ENCODE assay signal across 16 mouse cellular contexts in the genomic region with DNA sequence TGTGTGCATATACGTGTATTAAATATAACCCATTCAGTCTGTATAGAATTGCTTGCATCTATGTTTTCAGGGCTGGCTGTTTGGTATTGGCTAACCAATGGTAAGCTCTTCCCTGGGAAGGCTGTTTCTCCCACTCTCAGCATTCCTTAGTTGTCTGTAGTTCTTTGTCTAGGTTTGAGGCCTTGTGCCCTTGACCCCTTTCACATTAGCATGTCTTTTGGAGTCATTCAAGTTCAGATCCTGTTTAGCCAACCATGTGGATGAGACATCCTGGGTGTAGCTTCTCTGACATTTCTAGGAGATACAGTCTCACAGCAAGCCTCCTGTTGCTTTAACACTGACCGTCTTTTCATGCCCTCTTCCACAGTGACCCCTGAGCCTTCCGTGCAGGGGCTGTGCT.
"Had no signal": no experiment of that assay in that cellular context is flagged by ENCODE, and none has a peak within 500 bp of the region (broad histone marks: within the 10 kb centered on the region; RNA-seq: fewer than 3 reads in every experiment).

No protein-coding gene starts in this region.

- DNase-seq: kidney, adult 8-10 months; kidney, postnatal 10 days; kidney, postnatal 36 days; layer of hippocampus, postnatal 36 days; left cerebral cortex, postnatal 4 days; liver, postnatal 0 days; lung, embryonic 14.5 days; thymus, adult 18-20 months; thymus, postnatal 14 days; thymus, postnatal 4 days had no signal

- H3K27me3 ChIP-seq: kidney, embryonic 15.5 days; limb, embryonic 12.5 days; limb, embryonic 15.5 days; midbrain, embryonic 13.5 days had no signal

- H3K36me3 ChIP-seq: kidney, embryonic 15.5 days; limb, embryonic 12.5 days; limb, embryonic 15.5 days; midbrain, embryonic 13.5 days had no signal

- H3K27ac ChIP-seq: kidney, embryonic 15.5 days; limb, embryonic 12.5 days; limb, embryonic 15.5 days; liver, embryonic 14.5 days; macrophage; midbrain, embryonic 13.5 days had no signal

- H3K4me1 ChIP-seq: kidney, embryonic 15.5 days had no signal

- H3K9ac ChIP-seq: kidney, embryonic 15.5 days; limb, embryonic 12.5 days; limb, embryonic 15.5 days; liver, embryonic 14.5 days; liver, postnatal 0 days; lung, embryonic 14.5 days; midbrain, embryonic 13.5 days had no signal

- H3K4me3 ChIP-seq: kidney, embryonic 15.5 days; limb, embryonic 12.5 days; limb, embryonic 15.5 days; midbrain, embryonic 13.5 days had no signal

- H3K9me3 ChIP-seq: kidney, embryonic 15.5 days; limb, embryonic 12.5 days; limb, embryonic 15.5 days; midbrain, embryonic 13.5 days had no signal
